Mouse (Mus musculus) olfactory bulb, adult 2 months (tissue): ENCODE measurements around the gene Snd1.

Experiments
- CTCF ChIP-seq: fragments of 200-500 bp; IDR thresholded peaks from 2 replicates; pipeline ENCODE4 v1.5.1; 2012; ENCODE audit warnings: low read depth, mild to moderate bottlenecking, low read length, moderate library complexity; ENCODE audit not compliant: insufficient read depth
- POLR2A ChIP-seq: fragments of 200-500 bp; IDR thresholded peaks from 2 replicates; pipeline ENCODE4 v1.6.1; 2012; ENCODE audit warnings: mild to moderate bottlenecking, low read depth, low read length, moderate library complexity; ENCODE audit not compliant: insufficient read depth

DNA sequence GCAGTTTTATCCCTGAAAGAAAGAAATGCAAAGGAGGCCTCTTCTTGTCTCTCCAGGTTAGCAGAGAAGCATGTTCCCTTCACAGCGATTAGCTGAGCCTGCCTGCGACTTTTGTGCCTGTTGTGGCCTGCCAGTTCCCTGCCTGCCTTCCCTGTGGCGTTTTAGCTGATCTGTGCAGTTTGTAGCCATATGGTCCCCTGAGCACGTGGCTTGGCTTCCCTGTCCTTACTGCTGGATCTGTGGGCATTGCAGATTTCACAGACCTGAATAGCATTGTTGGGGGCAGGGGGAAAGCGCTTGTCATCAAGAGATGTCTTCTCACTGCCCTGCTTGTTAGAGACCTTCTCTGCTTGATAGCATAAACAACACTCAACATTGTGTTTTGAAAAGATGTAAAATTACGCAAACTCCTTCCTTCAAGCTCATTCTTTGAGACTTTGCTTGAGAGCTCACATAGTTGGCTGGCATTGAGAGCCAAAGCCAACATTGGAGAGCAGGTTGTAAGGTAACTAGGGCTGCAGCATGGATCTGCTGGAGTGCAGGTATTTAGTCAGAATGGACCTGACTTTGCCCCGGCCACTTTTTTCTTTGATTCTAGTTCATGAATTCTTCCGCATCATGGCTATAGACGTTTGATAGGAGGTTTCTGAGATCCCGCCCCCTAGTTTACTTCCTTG lies 63.0 kb downstream of the Snd1 start:
- no peak for TF ChIP-seq POLR2A
- no peak for TF ChIP-seq CTCF
